Mouse (Mus musculus) lung, embryonic 15.5 days (tissue): ENCODE measurements around the gene Selenoo. TPM values are rescaled to one million over a fixed set of nuclear protein-coding genes. Genes with fewer than 3 reads are reported as not detected.

Experiments used
- ATAC-seq: fragments of 200-750 bp; cut with Nextera tagmentation; 2 replicates; pipeline ENCODE4 v1.8.0; 2017; ENCODE audit warnings: moderate number of reproducible peaks, borderline replicate concordance; ENCODE audit not compliant: low FRiP score, low TSS enrichment; ENCODE audit errors: extremely low read depth
- H3K27ac ChIP-seq: fragments of 300-500 bp; sonication (generic); 2 replicates; pipeline ENCODE4 v1.5.1; 2015; ENCODE audit warnings: moderate library complexity, mild to moderate bottlenecking, inconsistent platforms
- H3K27me3 ChIP-seq: fragments of 300-500 bp; sonication (generic); 2 replicates; pipeline ENCODE4 v1.6.1; 2015; ENCODE audit warnings: inconsistent platforms
- H3K36me3 ChIP-seq: fragments of 300-500 bp; sonication (generic); 2 replicates; pipeline ENCODE4 v1.6.1; 2015; ENCODE audit warnings: inconsistent platforms
- H3K4me1 ChIP-seq: fragments of 300-500 bp; sonication (generic); 2 replicates; pipeline ENCODE4 v1.6.1; 2015; ENCODE audit warnings: inconsistent platforms
- H3K4me2 ChIP-seq: fragments of 300-500 bp; sonication (generic); 2 replicates; pipeline ENCODE4 v1.6.1; 2015; ENCODE audit warnings: inconsistent platforms, mild to moderate bottlenecking, moderate library complexity
- H3K4me3 ChIP-seq: fragments of 300-500 bp; sonication (generic); 2 replicates; pipeline ENCODE4 v1.5.1; 2015; ENCODE audit warnings: mild to moderate bottlenecking, inconsistent platforms
- H3K9ac ChIP-seq: fragments of 300-500 bp; sonication (generic); 2 replicates; pipeline ENCODE4 v1.6.1; 2015; ENCODE audit warnings: inconsistent platforms
- H3K9me3 ChIP-seq: fragments of 300-500 bp; sonication (generic); 2 replicates; pipeline ENCODE4 v1.6.1; 2016; ENCODE audit warnings: inconsistent platforms
- WGBS: fragments of 180-500 bp; shearing (Covaris S2); methylation state at CpG from one replicate; pipeline ENCODE4 v1.1.7; 2015; 5-methylcytosine and 5-hydroxymethylcytosine counted together
- polyA plus RNA-seq: library from polyadenylated mRNA; unstranded; fragments of >200 nt; fragmentation: Nextera tagmentation; extraction: Ambion mirVana; gene quantifications from 2 replicates; pipeline ENCODE4 v1.2.1, GENCODE M21; 2015

The Selenoo gene
- 16.5 and 17.6 TPM in 2 replicates for polyA plus RNA-seq

GRCm38 (mm10) chr15:89088607-89089247 lies at the start of gene Selenoo:
Gene Selenoo (plus strand): TSS chr15:89089084.
- peaks cover 44% of the 10 kb centered on the region for H3K36me3 ChIP-seq
- peak within 1 kb of the TSS; percentile 87 for H3K4me3 ChIP-seq
- H3K9ac ChIP-seq = peak within 1 kb of the TSS; percentile 88
- H3K9me3 ChIP-seq = no peaks in the 10 kb centered on the region
- H3K4me2 ChIP-seq = peak within 1 kb of the TSS; percentile 93
- peak; percentile 94 for ATAC-seq
- no peaks in the 10 kb centered on the region for H3K27me3 ChIP-seq
- peaks cover 22% of the 10 kb centered on the region for H3K4me1 ChIP-seq
- 1% methylated on average over 38 of the region's 38 CpGs for WGBS
- peak within 1 kb of the TSS; percentile 57 for H3K27ac ChIP-seq

GRCm38 (mm10) chr15:89044381-89044780 lies 44.5 kb upstream of the Selenoo start:
- peaks cover 3% of the 10 kb centered on the region; the same call in 1 of the 2 replicates for H3K9me3 ChIP-seq
- ATAC-seq = no peak

GRCm38 (mm10) chr15:89046356-89046755 lies 42.5 kb upstream of the Selenoo start:
- Histone ChIP-seq H3K4me3 (no peak overlapping the region), H3K36me3 (no peaks in the 10 kb centered on the region), H3K9me3 (peaks cover 3% of the 10 kb centered on the region; the same call in 1 of the 2 replicates), H3K9ac (no peak overlapping the region), H3K27ac (no peak overlapping the region), H3K4me2 (no peak overlapping the region), H3K4me1 (no peaks in the 10 kb centered on the region), H3K27me3 (no peaks in the 10 kb centered on the region)
- 70% methylated on average over 4 of the region's 4 CpGs for WGBS
- no peak for ATAC-seq

More at GRCm38 (mm10) chr15:89044381-89044780, 44.5 kb upstream of the Selenoo start:
- H3K4me3 ChIP-seq = no peak overlapping the region
- H3K4me2 ChIP-seq = no peak overlapping the region
- 73% methylated on average over 5 of the region's 5 CpGs for WGBS
- H3K9ac ChIP-seq = no peak overlapping the region
- H3K4me1 ChIP-seq = no peaks in the 10 kb centered on the region
- no peak overlapping the region for H3K27ac ChIP-seq
- H3K36me3 ChIP-seq = no peaks in the 10 kb centered on the region
- H3K27me3 ChIP-seq = no peaks in the 10 kb centered on the region

- H3K36me3 ChIP-seq = no peaks in the 10 kb centered on the region
- no peak for ATAC-seq
- no peaks in the 10 kb centered on the region for H3K9me3 ChIP-seq
- no peak overlapping the region for H3K4me3 ChIP-seq
- WGBS = 87% methylated on average over 7 of the region's 7 CpGs
- H3K9ac ChIP-seq = no peak overlapping the region
- H3K4me1 ChIP-seq = peaks cover 6% of the 10 kb centered on the region; the same call in 1 of the 2 replicates
- H3K27me3 ChIP-seq = peaks cover 24% of the 10 kb centered on the region
- H3K27ac ChIP-seq = no peak overlapping the region
- no peak overlapping the region for H3K4me2 ChIP-seq
Observed at GRCm38 (mm10) chr15:89054666-89055065, 34.2 kb upstream of the Selenoo start.

GRCm38 (mm10) chr15:89058736-89059135 lies 30.1 kb upstream of the Selenoo start:
- Histone ChIP-seq H3K4me3 (peak overlapping the region; percentile 55), H3K27me3 (peaks cover 61% of the 10 kb centered on the region), H3K9ac (no peak overlapping the region), H3K36me3 (no peaks in the 10 kb centered on the region), H3K4me1 (peaks cover 12% of the 10 kb centered on the region), H3K27ac (no peak overlapping the region), H3K4me2 (peak overlapping the region; percentile 99; the same call in 1 of the 2 replicates), H3K9me3 (no peaks in the 10 kb centered on the region)
- 26% methylated on average over 6 of the region's 6 CpGs for WGBS
- no peak; the same call in 1 of the 2 replicates for ATAC-seq

- Histone ChIP-seq H3K36me3 (no peaks in the 10 kb centered on the region), H3K4me2 (peak within 1 kb of the TSS; percentile 99), H3K4me3 (peak within 1 kb of the TSS; percentile 55), H3K9ac (peak within 1 kb of the TSS; percentile 40), H3K27ac (no peak within 1 kb of the TSS), H3K9me3 (no peaks in the 10 kb centered on the region), H3K27me3 (peaks cover 63% of the 10 kb centered on the region), H3K4me1 (peaks cover 12% of the 10 kb centered on the region)
- no peak; the same call in 1 of the 2 replicates for ATAC-seq
- under 1% methylated on average over 46 of the region's 57 CpGs for WGBS
Observed at GRCm38 (mm10) chr15:89059161-89059931, 29.5 kb upstream of the Selenoo start, which contains the start of gene Panx2. Gene Panx2 (plus strand): TSS chr15:89059734.

- H3K27ac ChIP-seq = no peak overlapping the region
- peaks cover 63% of the 10 kb centered on the region for H3K27me3 ChIP-seq
- H3K36me3 ChIP-seq = no peaks in the 10 kb centered on the region
- peak overlapping the region; percentile 55 for H3K4me3 ChIP-seq
- H3K4me2 ChIP-seq = peak overlapping the region; percentile 99
- no peaks in the 10 kb centered on the region for H3K9me3 ChIP-seq
- H3K9ac ChIP-seq = peak overlapping the region; percentile 40
- 3% methylated on average over 35 of the region's 48 CpGs for WGBS
- peaks cover 12% of the 10 kb centered on the region for H3K4me1 ChIP-seq
- ATAC-seq = no peak
Observed at GRCm38 (mm10) chr15:89060032-89060681, 28.7 kb upstream of the Selenoo start.

GRCm38 (mm10) chr15:89060811-89061460 lies 27.9 kb upstream of the Selenoo start:
- Histone ChIP-seq H3K36me3 (no peaks in the 10 kb centered on the region), H3K27ac (no peak overlapping the region), H3K27me3 (peaks cover 69% of the 10 kb centered on the region), H3K9ac (no peak overlapping the region), H3K4me3 (no peak overlapping the region), H3K4me1 (peaks cover 12% of the 10 kb centered on the region), H3K9me3 (no peaks in the 10 kb centered on the region), H3K4me2 (no peak overlapping the region)
- ATAC-seq = no peak
- WGBS = 85% methylated on average over 12 of the region's 12 CpGs

- no peak overlapping the region for H3K4me2 ChIP-seq
- peaks cover 79% of the 10 kb centered on the region for H3K27me3 ChIP-seq
- ATAC-seq = no peak
- H3K9me3 ChIP-seq = no peaks in the 10 kb centered on the region
- no peak overlapping the region for H3K4me3 ChIP-seq
- no peak overlapping the region for H3K9ac ChIP-seq
- H3K27ac ChIP-seq = no peak overlapping the region
- 86% methylated on average over 6 of the region's 6 CpGs for WGBS
- H3K4me1 ChIP-seq = peaks cover 12% of the 10 kb centered on the region
- H3K36me3 ChIP-seq = no peaks in the 10 kb centered on the region
Observed at GRCm38 (mm10) chr15:89061761-89062517, 26.9 kb upstream of the Selenoo start.

- Histone ChIP-seq H3K4me2 (no peak overlapping the region), H3K36me3 (no peaks in the 10 kb centered on the region), H3K4me1 (peaks cover 16% of the 10 kb centered on the region), H3K9ac (no peak overlapping the region), H3K27ac (no peak overlapping the region), H3K9me3 (no peaks in the 10 kb centered on the region), H3K27me3 (peaks cover 82% of the 10 kb centered on the region), H3K4me3 (no peak overlapping the region)
- 80% methylated on average over 5 of the region's 5 CpGs for WGBS
- ATAC-seq = no peak
Observed at GRCm38 (mm10) chr15:89062518-89062910, 26.4 kb upstream of the Selenoo start.

GRCm38 (mm10) chr15:89063001-89063400 lies 25.9 kb upstream of the Selenoo start:
- H3K4me2 ChIP-seq = no peak overlapping the region
- H3K4me3 ChIP-seq = no peak overlapping the region
- H3K27me3 ChIP-seq = peaks cover 82% of the 10 kb centered on the region
- WGBS = 64% methylated on average over 7 of the region's 7 CpGs
- H3K36me3 ChIP-seq = no peaks in the 10 kb centered on the region
- H3K9me3 ChIP-seq = no peaks in the 10 kb centered on the region
- H3K4me1 ChIP-seq = peaks cover 19% of the 10 kb centered on the region
- no peak overlapping the region for H3K9ac ChIP-seq
- no peak for ATAC-seq
- H3K27ac ChIP-seq = no peak overlapping the region
